Mouse (Mus musculus): ENCODE results near the gene Socs1. TPM values are rescaled to one million over a fixed set of nuclear protein-coding genes. Genes with fewer than 3 reads are reported as not detected.

The Socs1 gene
- total and polyA plus RNA-seq, 3 experiments, result 0.34 to 1.2 (median 0.48) TPM

- peak overlapping the region; percentile 3 for H3K27ac ChIP-seq
- no peak overlapping the region for H3K4me3 ChIP-seq
- WGBS, result 59% methylated on average over 6 of the region's 6 CpGs
- H3K36me3 ChIP-seq (ENCODE audit: control insufficient read depth, insufficient read depth, low read length), result no peaks in the 10 kb centered on the region
- TF ChIP-seq CTCF (IDR thresholded peaks at IDR 0.05) (no peak), EP300 (IDR thresholded peaks at IDR 0.05; ENCODE audit: insufficient read depth, low read depth, low read length) (no peak), POLR2A (IDR thresholded peaks at IDR 0.05; ENCODE audit: insufficient read depth, low read depth, low read length) (no peak)
- no peaks in the 10 kb centered on the region for H3K27me3 ChIP-seq (ENCODE audit: control insufficient read depth, insufficient read depth, low read length)
- H3K79me2 ChIP-seq (replicated peaks; ENCODE audit: control insufficient read depth, insufficient read depth, low read length), result no peaks in the 10 kb centered on the region
- DNase-seq, result no peak
- peaks cover 6% of the 10 kb centered on the region for H3K4me1 ChIP-seq (ENCODE audit: control insufficient read depth, insufficient read depth, low read length)
- intact Hi-C loops (cut with DNase I), result no loop called here
- no peak overlapping the region for H3K9ac ChIP-seq (ENCODE audit: low read depth, low read length)
These were observed 21.6 kb downstream of the Socs1 start for GRCm38 (mm10) chr16:10763540-10764264.

- H3K36me3 ChIP-seq (ENCODE audit: control insufficient read depth, insufficient read depth, low read length), result no peaks in the 10 kb centered on the region
- no peaks in the 10 kb centered on the region for H3K27me3 ChIP-seq (ENCODE audit: control insufficient read depth, insufficient read depth, low read length)
- H3K4me3 ChIP-seq, result no peak overlapping the region
- TF ChIP-seq EP300 (IDR thresholded peaks at IDR 0.05; ENCODE audit: insufficient read depth, low read depth, low read length) (no peak), POLR2A (IDR thresholded peaks at IDR 0.05; ENCODE audit: insufficient read depth, low read depth, low read length) (no peak), CTCF (IDR thresholded peaks at IDR 0.05) (no peak)
- DNase-seq, result peak in 1 of 2 experiments; percentile 30
- peaks cover 6% of the 10 kb centered on the region for H3K4me1 ChIP-seq (ENCODE audit: control insufficient read depth, insufficient read depth, low read length)
- no peak overlapping the region for H3K27ac ChIP-seq
- H3K9ac ChIP-seq (ENCODE audit: low read depth, low read length), result no peak overlapping the region
- 75% methylated on average over 5 of the region's 5 CpGs for WGBS
- no peaks in the 10 kb centered on the region for H3K79me2 ChIP-seq (replicated peaks; ENCODE audit: control insufficient read depth, insufficient read depth, low read length)
- intact Hi-C loops (cut with DNase I), result no loop called here
These were observed 22.7 kb downstream of the Socs1 start for GRCm38 (mm10) chr16:10762569-10763180.

GRCm38 (mm10) chr16:10761182-10761581 lies 24.2 kb downstream of the Socs1 start:
- H3K4me1 ChIP-seq (ENCODE audit: control insufficient read depth, insufficient read depth, low read length), result peaks cover 6% of the 10 kb centered on the region
- no peak overlapping the region for H3K9ac ChIP-seq (ENCODE audit: low read depth, low read length)
- 53% methylated on average over 8 of the region's 8 CpGs for WGBS
- intact Hi-C loops (cut with DNase I), result no loop called here
- H3K79me2 ChIP-seq (replicated peaks; ENCODE audit: control insufficient read depth, insufficient read depth, low read length), result no peaks in the 10 kb centered on the region
- no peaks in the 10 kb centered on the region for H3K27me3 ChIP-seq (ENCODE audit: control insufficient read depth, insufficient read depth, low read length)
- H3K27ac ChIP-seq, result no peak overlapping the region
- H3K4me3 ChIP-seq, result no peak overlapping the region
- H3K36me3 ChIP-seq (ENCODE audit: control insufficient read depth, insufficient read depth, low read length), result no peaks in the 10 kb centered on the region
- DNase-seq, result peak in 1 of 2 experiments; percentile 44
- TF ChIP-seq CTCF (IDR thresholded peaks at IDR 0.05) (no peak), POLR2A (IDR thresholded peaks at IDR 0.05; ENCODE audit: insufficient read depth, low read depth, low read length) (no peak), EP300 (IDR thresholded peaks at IDR 0.05; ENCODE audit: insufficient read depth, low read depth, low read length) (no peak)

GRCm38 (mm10) chr16:10756168-10756567 lies 29.2 kb downstream of the Socs1 start:
- 73% methylated on average over 6 of the region's 6 CpGs for WGBS
- H3K27ac ChIP-seq, result no peak overlapping the region
- no peak overlapping the region for H3K4me3 ChIP-seq
- no peaks in the 10 kb centered on the region for H3K36me3 ChIP-seq (ENCODE audit: control insufficient read depth, insufficient read depth, low read length)
- no peaks in the 10 kb centered on the region for H3K79me2 ChIP-seq (replicated peaks; ENCODE audit: control insufficient read depth, insufficient read depth, low read length)
- H3K9ac ChIP-seq (ENCODE audit: low read depth, low read length), result no peak overlapping the region
- H3K4me1 ChIP-seq (ENCODE audit: control insufficient read depth, insufficient read depth, low read length), result peaks cover 2% of the 10 kb centered on the region
- DNase-seq, result no peak
- intact Hi-C loops (cut with DNase I), result no loop called here
- TF ChIP-seq POLR2A (IDR thresholded peaks at IDR 0.05; ENCODE audit: insufficient read depth, low read depth, low read length) (no peak), CTCF (IDR thresholded peaks at IDR 0.05) (no peak)
- H3K27me3 ChIP-seq (ENCODE audit: control insufficient read depth, insufficient read depth, low read length), result no peaks in the 10 kb centered on the region

GRCm38 (mm10) chr16:10754521-10755296 lies 30.6 kb downstream of the Socs1 start:
- H3K27me3 ChIP-seq (ENCODE audit: control insufficient read depth, insufficient read depth, low read length), result no peaks in the 10 kb centered on the region
- DNase-seq, result no peak
- H3K4me3 ChIP-seq, result no peak overlapping the region
- no peak overlapping the region for H3K9ac ChIP-seq (ENCODE audit: low read depth, low read length)
- TF ChIP-seq CTCF (IDR thresholded peaks at IDR 0.05) (no peak), EP300 (IDR thresholded peaks at IDR 0.05; ENCODE audit: insufficient read depth, low read depth, low read length) (no peak), POLR2A (IDR thresholded peaks at IDR 0.05; ENCODE audit: insufficient read depth, low read depth, low read length) (no peak)
- intact Hi-C loops (cut with DNase I), result no loop called here
- WGBS, result 94% methylated on average over 3 of the region's 3 CpGs
- no peaks in the 10 kb centered on the region for H3K79me2 ChIP-seq (replicated peaks; ENCODE audit: control insufficient read depth, insufficient read depth, low read length)
- H3K36me3 ChIP-seq (ENCODE audit: control insufficient read depth, insufficient read depth, low read length), result no peaks in the 10 kb centered on the region
- H3K4me1 ChIP-seq (ENCODE audit: control insufficient read depth, insufficient read depth, low read length), result no peaks in the 10 kb centered on the region
- no peak overlapping the region for H3K27ac ChIP-seq
